Mouse (Mus musculus) embryonic facial prominence, embryonic 11.5 days (tissue): ENCODE data around the gene Fads6. TPM values are rescaled to one million over a fixed set of nuclear protein-coding genes. Genes with fewer than 3 reads are reported as not detected.

Source experiments
- ATAC-seq: fragments of 200-750 bp; cut with Nextera tagmentation; replicated peaks from 2 replicates; pipeline ENCODE4 v1.8.0; 2017; ENCODE audit warnings: low read depth; ENCODE audit not compliant: insufficient number of reproducible peaks, low FRiP score, low TSS enrichment
- DNase-seq: peaks from one replicate; pipeline ENCODE4 v3.0.0-alpha.2; 2015; ENCODE audit warnings: low spot score
- H3K27ac ChIP-seq: fragments of 300-500 bp; sonication (generic); replicated peaks from 2 replicates; pipeline ENCODE4 v1.5.1; 2014; ENCODE audit warnings: mild to moderate bottlenecking, low read depth, low read length, control low read depth
- H3K27me3 ChIP-seq: fragments of 300-500 bp; sonication (generic); 2 replicates; pipeline ENCODE4 v1.6.1; 2014; ENCODE audit warnings: mild to moderate bottlenecking, low read length, moderate library complexity, mixed read lengths; ENCODE audit not compliant: control insufficient read depth, insufficient read depth
- H3K36me3 ChIP-seq: fragments of 300-500 bp; sonication (generic); replicated peaks from 2 replicates; pipeline ENCODE4 v1.6.1; 2014; ENCODE audit warnings: low read depth, mild to moderate bottlenecking, low read length, moderate library complexity, mixed read lengths; ENCODE audit not compliant: control insufficient read depth, insufficient read depth
- H3K4me1 ChIP-seq: fragments of 300-500 bp; sonication (generic); 2 replicates; pipeline ENCODE4 v1.6.1; 2014; ENCODE audit warnings: low read length, mixed read lengths; ENCODE audit not compliant: control insufficient read depth, insufficient read depth
- H3K4me2 ChIP-seq: fragments of 300-500 bp; sonication (generic); 2 replicates; pipeline ENCODE4 v1.6.1; 2014; ENCODE audit warnings: low read depth, mild to moderate bottlenecking, control low read depth, low read length, moderate library complexity
- H3K4me3 ChIP-seq: fragments of 300-500 bp; sonication (generic); 2 replicates; pipeline ENCODE4 v1.5.1; 2014; ENCODE audit warnings: low read depth, low read length, control low read depth
- H3K9ac ChIP-seq: fragments of 300-500 bp; sonication (generic); replicated peaks from 2 replicates; pipeline ENCODE4 v1.6.1; 2014; ENCODE audit warnings: mild to moderate bottlenecking, control low read depth, low read length
- H3K9me3 ChIP-seq: fragments of 300-500 bp; sonication (generic); replicated peaks from 2 replicates; pipeline ENCODE4 v1.6.1; 2016; ENCODE audit warnings: mild to moderate bottlenecking, low read length, inconsistent platforms, mixed read lengths; ENCODE audit not compliant: control insufficient read depth
- WGBS: fragments of 180-500 bp; shearing (Covaris S2); extraction: QIAGEN DNeasy Blood & Tissue Kit; methylation state at CpG from one replicate; pipeline ENCODE4 v1.1.7; 2014; 5-methylcytosine and 5-hydroxymethylcytosine counted together
- polyA plus RNA-seq: library from polyadenylated mRNA; unstranded; fragments of >200 nt; fragmentation: Nextera tagmentation; extraction: Ambion mirVana; gene quantifications from 2 replicates; pipeline ENCODE4 v1.2.1, GENCODE M21; 2014

Gene Fads6
- polyA plus RNA-seq, 1 experiment from 2014 or later: 0.14 TPM

GRCm38 (mm10) chr11:115257775-115258510 is 39.5 kb downstream of the Fads6 start:
- H3K4me1 ChIP-seq: no peaks in the 10 kb centered on the region
- 13% methylated on average over 59 of the region's 59 CpGs for WGBS
- no peaks in the 10 kb centered on the region for H3K9me3 ChIP-seq
- no peak overlapping the region for H3K27ac ChIP-seq
- ATAC-seq: no peak
- H3K36me3 ChIP-seq: no peaks in the 10 kb centered on the region
- H3K27me3 ChIP-seq: peaks cover 32% of the 10 kb centered on the region
- H3K9ac ChIP-seq: no peak overlapping the region
- peak overlapping the region; percentile 19 for H3K4me2 ChIP-seq
- H3K4me3 ChIP-seq: 0 out of 2 replicates have a peak overlapping the region, but pooled peaks have one; percentile 8
- peak; percentile 57 for DNase-seq

- peaks cover 5% of the 10 kb centered on the region for H3K4me1 ChIP-seq
- WGBS: 50% methylated on average over 3 of the region's 3 CpGs
- no peak for ATAC-seq
- H3K4me3 ChIP-seq: no peak overlapping the region
- no peak overlapping the region for H3K9ac ChIP-seq
- H3K9me3 ChIP-seq: no peaks in the 10 kb centered on the region
- no peak for DNase-seq
- no peak overlapping the region for H3K4me2 ChIP-seq
- H3K36me3 ChIP-seq: no peaks in the 10 kb centered on the region
- no peak overlapping the region for H3K27ac ChIP-seq
- H3K27me3 ChIP-seq: peaks cover 56% of the 10 kb centered on the region
Measured at GRCm38 (mm10) chr11:115251258-115251657, 46.2 kb downstream of the Fads6 start.

DNA sequence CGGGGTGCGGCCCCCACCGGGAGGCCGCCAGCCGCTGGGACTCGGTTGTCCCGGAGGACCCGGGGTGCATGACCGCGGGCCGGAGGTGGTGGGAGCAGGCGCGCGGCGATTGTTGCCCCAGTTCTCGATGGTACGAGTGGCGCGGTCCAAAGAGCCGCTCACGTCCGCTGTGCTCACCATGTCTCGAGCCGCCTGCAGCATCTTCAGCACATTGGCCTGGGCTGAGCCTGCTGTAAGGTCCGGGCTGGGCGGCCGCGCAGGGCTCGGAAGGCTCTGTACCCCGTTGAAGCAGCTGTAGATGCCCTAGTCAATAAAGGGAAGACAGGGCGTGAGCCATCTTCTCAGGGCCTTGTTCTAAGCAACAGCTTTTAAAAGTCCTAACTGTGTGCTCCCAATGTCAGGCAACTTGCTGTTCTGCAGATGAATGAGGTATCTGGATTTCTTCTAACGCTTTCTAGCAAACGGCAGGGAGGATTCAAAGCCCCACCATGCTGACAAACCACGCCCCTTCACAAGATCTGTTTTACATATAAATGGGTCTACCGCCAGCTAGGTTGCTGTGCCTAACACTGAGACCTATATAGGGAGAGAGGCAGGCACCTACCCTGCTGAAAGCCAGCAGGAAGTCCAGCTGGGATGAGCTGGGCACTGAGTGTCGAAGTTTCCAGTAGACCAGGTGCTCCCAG is 46.9 kb downstream of the Fads6 start:
- Histone ChIP-seq H3K27ac (no peak overlapping the region), H3K9ac (peak overlapping the region; percentile 47), H3K4me3 (peak overlapping the region; percentile 48), H3K27me3 (peaks cover 56% of the 10 kb centered on the region), H3K4me2 (peak overlapping the region; percentile 91), H3K9me3 (no peaks in the 10 kb centered on the region), H3K36me3 (no peaks in the 10 kb centered on the region), H3K4me1 (peaks cover 5% of the 10 kb centered on the region)
- WGBS: under 1% methylated on average over 33 of the region's 36 CpGs
- ATAC-seq: no peak
- DNase-seq: no peak

DNA sequence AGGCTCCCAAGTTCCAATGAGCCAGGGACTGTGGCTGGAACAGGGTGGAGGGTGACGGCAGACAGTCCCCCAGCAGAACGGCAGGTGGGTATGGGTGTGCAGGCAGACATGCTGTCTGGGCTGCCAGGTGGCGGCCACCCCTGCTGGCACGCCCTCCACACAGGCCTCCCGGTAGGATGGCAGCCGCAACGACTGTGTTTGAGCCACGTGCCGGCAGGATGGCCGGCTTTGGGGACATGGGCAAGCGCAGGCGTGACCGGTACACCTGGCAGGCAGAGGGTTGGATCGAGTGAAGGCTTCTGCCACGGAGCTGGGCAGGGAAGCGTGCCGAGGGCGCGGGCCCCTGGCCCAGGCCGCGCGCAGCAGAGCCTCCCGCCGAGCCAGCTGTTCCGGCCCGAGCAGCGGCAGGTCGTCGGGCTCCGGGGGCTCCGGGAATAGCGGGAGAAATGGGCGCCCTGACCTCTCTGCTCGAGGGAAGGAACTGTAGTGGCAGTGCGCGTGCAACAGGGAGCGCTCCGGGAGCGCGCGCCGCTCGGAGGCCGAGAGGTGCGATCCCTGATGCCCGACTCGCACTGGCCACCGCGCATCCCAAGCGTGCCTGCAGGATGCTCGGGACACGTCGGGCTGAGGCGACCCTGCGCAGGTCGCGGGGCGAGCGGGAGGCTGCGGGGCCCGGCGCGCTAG is 47.6 kb downstream of the Fads6 start:
- Histone ChIP-seq H3K9me3 (no peaks in the 10 kb centered on the region), H3K9ac (peak overlapping the region; percentile 47), H3K4me2 (peak overlapping the region; percentile 91), H3K27ac (no peak overlapping the region), H3K27me3 (peaks cover 55% of the 10 kb centered on the region), H3K4me3 (peak overlapping the region; percentile 48), H3K4me1 (peaks cover 5% of the 10 kb centered on the region), H3K36me3 (no peaks in the 10 kb centered on the region)
- ATAC-seq (no peak), DNase-seq (peak; percentile 59)
- WGBS: 3% methylated on average over 56 of the region's 63 CpGs

GRCm38 (mm10) chr11:115247945-115248344 is 49.5 kb downstream of the Fads6 start:
- WGBS: 68% methylated on average over 6 of the region's 6 CpGs
- Histone ChIP-seq H3K4me3 (no peak overlapping the region), H3K9me3 (no peaks in the 10 kb centered on the region), H3K27me3 (peaks cover 53% of the 10 kb centered on the region), H3K4me1 (peaks cover 5% of the 10 kb centered on the region), H3K9ac (no peak overlapping the region), H3K36me3 (no peaks in the 10 kb centered on the region; the same call in 1 of the 2 replicates), H3K4me2 (no peak overlapping the region), H3K27ac (no peak overlapping the region)
- DNase-seq (no peak), ATAC-seq (no peak)

DNA sequence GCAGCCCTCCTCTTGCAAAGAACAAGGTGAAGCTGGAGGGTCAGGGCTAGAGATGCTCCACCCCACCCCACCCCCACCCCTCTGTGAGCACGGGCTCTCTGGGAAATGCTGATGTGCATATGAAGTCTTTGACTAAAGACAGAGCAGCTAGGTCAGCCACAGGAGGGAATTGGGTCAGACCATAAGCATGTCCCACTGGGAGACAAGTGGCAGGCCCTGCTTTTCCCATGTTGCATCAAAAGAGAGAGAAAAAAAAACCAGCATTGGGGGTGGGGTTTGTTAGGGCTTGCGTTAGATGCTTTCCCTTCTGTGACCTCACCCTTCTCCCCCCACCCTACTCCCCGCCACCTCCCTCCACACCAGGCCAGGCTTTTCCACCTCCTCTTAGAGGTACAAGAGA is 50.2 kb downstream of the Fads6 start:
- Histone ChIP-seq H3K4me1 (peaks cover 5% of the 10 kb centered on the region), H3K27me3 (peaks cover 48% of the 10 kb centered on the region), H3K9me3 (no peaks in the 10 kb centered on the region), H3K4me2 (no peak overlapping the region), H3K27ac (no peak overlapping the region), H3K9ac (no peak overlapping the region), H3K4me3 (no peak overlapping the region), H3K36me3 (no peaks in the 10 kb centered on the region; the same call in 1 of the 2 replicates)
- DNase-seq (no peak), ATAC-seq (no peak)
- WGBS: 12% methylated on average over 3 of the region's 3 CpGs

- H3K36me3 ChIP-seq: no peaks in the 10 kb centered on the region; the same call in 1 of the 2 replicates
- H3K9ac ChIP-seq: no peak overlapping the region
- no peak for ATAC-seq
- DNase-seq: no peak
- no peak overlapping the region for H3K4me3 ChIP-seq
- no peaks in the 10 kb centered on the region for H3K9me3 ChIP-seq
- peaks cover 5% of the 10 kb centered on the region for H3K4me1 ChIP-seq
- WGBS: 71% methylated on average over 8 of the region's 8 CpGs
- H3K27me3 ChIP-seq: peaks cover 42% of the 10 kb centered on the region
- H3K27ac ChIP-seq: no peak overlapping the region
- no peak overlapping the region for H3K4me2 ChIP-seq
Measured at GRCm38 (mm10) chr11:115246386-115246785, 51.1 kb downstream of the Fads6 start.
